ENCODE assay signal across 14 mouse cellular contexts in genomic region chrX:23556271-23556670, GRCm38 (mm10).
DNase-seq lines count a peak whose midpoint lies in the region; ATAC-seq lines count a peak whose summit lies in the region.
"Had no signal": no experiment of that assay in that cellular context is flagged by ENCODE, and none has a peak within 500 bp of the region (broad histone marks: within the 10 kb centered on the region; RNA-seq: fewer than 3 reads in every experiment).

No protein-coding gene starts in this region.

- peak; percentile 68 for DNase-seq in embryonic facial prominence, embryonic 14.5 days (ENCODE audit: low spot score)
- no peak for DNase-seq in embryonic facial prominence, embryonic 10.5 days (ENCODE audit: low spot score)
- DNase-seq in midbrain, embryonic 14.5 days: peak; percentile 1
- peak; percentile 42 for DNase-seq in heart, postnatal 4 days
- DNase-seq in midbrain, embryonic 10.5 days (ENCODE audit: low spot score): no peak
- no peak for DNase-seq in liver, embryonic 11.5 days (ENCODE audit: low spot score)
- DNase-seq: B cell, adult 2 months had no signal

- no peak overlapping the region for H3K9ac ChIP-seq in embryonic facial prominence, embryonic 14.5 days (ENCODE audit: low read depth, low read length)
- H3K9ac ChIP-seq in midbrain, embryonic 14.5 days (replicated peaks; ENCODE audit: low read length): no peak overlapping the region
- no peak overlapping the region for H3K9ac ChIP-seq in midbrain, embryonic 13.5 days (replicated peaks)
- no peak overlapping the region for H3K9ac ChIP-seq in liver, embryonic 11.5 days (ENCODE audit: low read depth, low read length)
- H3K9ac ChIP-seq: heart, embryonic 13.5 days; liver, embryonic 12.5 days had no signal

- no peaks in the 10 kb centered on the region for H3K9me3 ChIP-seq in embryonic facial prominence, embryonic 14.5 days (ENCODE audit: control insufficient read depth, low read length)
- H3K9me3 ChIP-seq in embryonic facial prominence, embryonic 10.5 days: no peaks in the 10 kb centered on the region
- no peaks in the 10 kb centered on the region for H3K9me3 ChIP-seq in midbrain, embryonic 14.5 days (ENCODE audit: control insufficient read depth, low read length)
- no peaks in the 10 kb centered on the region for H3K9me3 ChIP-seq in midbrain, embryonic 13.5 days
- peaks cover 4% of the 10 kb centered on the region; the same call in 1 of the 2 replicates for H3K9me3 ChIP-seq in midbrain, embryonic 10.5 days (replicated peaks)
- no peaks in the 10 kb centered on the region for H3K9me3 ChIP-seq in liver, embryonic 11.5 days (ENCODE audit: control insufficient read depth, low read length)
- H3K9me3 ChIP-seq: forebrain, embryonic 10.5 days; heart, embryonic 13.5 days; liver, embryonic 12.5 days had no signal

- H3K27ac ChIP-seq in embryonic facial prominence, embryonic 14.5 days (replicated peaks; ENCODE audit: low read depth, low read length): peak overlapping the region; percentile 52
- H3K27ac ChIP-seq in embryonic facial prominence, embryonic 10.5 days (replicated peaks): no peak overlapping the region
- no peak overlapping the region for H3K27ac ChIP-seq in midbrain, embryonic 14.5 days (replicated peaks; ENCODE audit: low read depth, low read length)
- H3K27ac ChIP-seq in midbrain, embryonic 13.5 days: no peak overlapping the region
- no peak overlapping the region for H3K27ac ChIP-seq in midbrain, embryonic 10.5 days (replicated peaks)
- H3K27ac ChIP-seq in liver, embryonic 11.5 days (ENCODE audit: low read depth, low read length): no peak overlapping the region
- H3K27ac ChIP-seq: forebrain, embryonic 10.5 days; heart, embryonic 13.5 days; liver, embryonic 12.5 days had no signal

- no peak overlapping the region for H3K4me2 ChIP-seq in embryonic facial prominence, embryonic 14.5 days (ENCODE audit: low read depth, low read length)
- H3K4me2 ChIP-seq in midbrain, embryonic 14.5 days (ENCODE audit: low read length): no peak overlapping the region
- H3K4me2 ChIP-seq in midbrain, embryonic 13.5 days (replicated peaks): no peak overlapping the region
- no peak overlapping the region for H3K4me2 ChIP-seq in liver, embryonic 11.5 days
- H3K4me2 ChIP-seq: heart, embryonic 13.5 days; liver, embryonic 12.5 days; midbrain, embryonic 11.5 days had no signal

- 38% methylated on average over 1 of the region's 1 CpGs for WGBS in embryonic facial prominence, embryonic 14.5 days
- WGBS in embryonic facial prominence, embryonic 10.5 days: 56% methylated on average over 1 of the region's 1 CpGs
- WGBS in midbrain, embryonic 14.5 days: 33% methylated on average over 1 of the region's 1 CpGs
- 67% methylated on average over 1 of the region's 1 CpGs for WGBS in midbrain, embryonic 13.5 days
- 71% methylated on average over 1 of the region's 1 CpGs for WGBS in midbrain, embryonic 10.5 days
- WGBS in liver, embryonic 11.5 days: 38% methylated on average over 1 of the region's 1 CpGs

- peak; percentile 80; the same call in 1 of the 2 replicates for ATAC-seq in embryonic facial prominence, embryonic 14.5 days (ENCODE audit: low read depth)
- ATAC-seq in midbrain, embryonic 14.5 days (ENCODE audit: low FRiP score, low TSS enrichment): no peak
- no peak for ATAC-seq in midbrain, embryonic 13.5 days
- no peak for ATAC-seq in erythroid progenitor cell, adult 5-6 weeks (replicated peaks; ENCODE audit: low FRiP score, poor library complexity, severe bottlenecking)
- no peak for ATAC-seq in liver, embryonic 11.5 days (replicated peaks; ENCODE audit: low FRiP score)
- ATAC-seq: liver, embryonic 12.5 days; Patski had no signal

- H3K4me3 ChIP-seq in embryonic facial prominence, embryonic 14.5 days (ENCODE audit: low read depth, low read length): no peak overlapping the region
- H3K4me3 ChIP-seq in embryonic facial prominence, embryonic 10.5 days: no peak overlapping the region
- no peak overlapping the region for H3K4me3 ChIP-seq in midbrain, embryonic 14.5 days (replicated peaks; ENCODE audit: low read depth, low read length)
- no peak overlapping the region for H3K4me3 ChIP-seq in midbrain, embryonic 13.5 days (replicated peaks)
- H3K4me3 ChIP-seq in midbrain, embryonic 10.5 days: no peak overlapping the region
- no peak overlapping the region for H3K4me3 ChIP-seq in liver, embryonic 11.5 days (ENCODE audit: low read depth, low read length)
- H3K4me3 ChIP-seq: forebrain, embryonic 10.5 days; heart, embryonic 13.5 days; liver, embryonic 12.5 days had no signal

- no peaks in the 10 kb centered on the region for H3K4me1 ChIP-seq in embryonic facial prominence, embryonic 14.5 days (ENCODE audit: control insufficient read depth, insufficient read depth, low read length)
- H3K4me1 ChIP-seq in embryonic facial prominence, embryonic 10.5 days: no peaks in the 10 kb centered on the region
- H3K4me1 ChIP-seq in midbrain, embryonic 14.5 days (ENCODE audit: control insufficient read depth, insufficient read depth, low read length): no peaks in the 10 kb centered on the region
- no peaks in the 10 kb centered on the region for H3K4me1 ChIP-seq in midbrain, embryonic 13.5 days (replicated peaks)
- H3K4me1 ChIP-seq in midbrain, embryonic 10.5 days: no peaks in the 10 kb centered on the region
- no peaks in the 10 kb centered on the region for H3K4me1 ChIP-seq in liver, embryonic 11.5 days (replicated peaks; ENCODE audit: control insufficient read depth, insufficient read depth, low read length)
- H3K4me1 ChIP-seq: forebrain, embryonic 10.5 days; heart, embryonic 13.5 days; liver, embryonic 12.5 days had no signal

- H3K27me3 ChIP-seq in embryonic facial prominence, embryonic 14.5 days (replicated peaks; ENCODE audit: control insufficient read depth, insufficient read depth, low read length): no peaks in the 10 kb centered on the region
- H3K27me3 ChIP-seq in embryonic facial prominence, embryonic 10.5 days (replicated peaks; ENCODE audit: low read depth, poor library complexity, severe bottlenecking): no peaks in the 10 kb centered on the region
- no peaks in the 10 kb centered on the region for H3K27me3 ChIP-seq in midbrain, embryonic 14.5 days (ENCODE audit: control insufficient read depth, insufficient read depth, low read length)
- no peaks in the 10 kb centered on the region for H3K27me3 ChIP-seq in midbrain, embryonic 13.5 days
- H3K27me3 ChIP-seq in midbrain, embryonic 10.5 days (ENCODE audit: low read depth, poor library complexity, severe bottlenecking): no peaks in the 10 kb centered on the region
- H3K27me3 ChIP-seq in liver, embryonic 11.5 days (replicated peaks; ENCODE audit: control insufficient read depth, insufficient read depth, low read length): no peaks in the 10 kb centered on the region
- H3K27me3 ChIP-seq: heart, embryonic 13.5 days; liver, embryonic 12.5 days had no signal

- no peaks in the 10 kb centered on the region for H3K36me3 ChIP-seq in embryonic facial prominence, embryonic 14.5 days (ENCODE audit: control insufficient read depth, insufficient read depth, low read length)
- H3K36me3 ChIP-seq in embryonic facial prominence, embryonic 10.5 days (replicated peaks): no peaks in the 10 kb centered on the region
- H3K36me3 ChIP-seq in midbrain, embryonic 14.5 days (ENCODE audit: control insufficient read depth, insufficient read depth, low read length): no peaks in the 10 kb centered on the region
- no peaks in the 10 kb centered on the region for H3K36me3 ChIP-seq in midbrain, embryonic 13.5 days
- no peaks in the 10 kb centered on the region for H3K36me3 ChIP-seq in midbrain, embryonic 10.5 days
- H3K36me3 ChIP-seq in liver, embryonic 11.5 days (ENCODE audit: control insufficient read depth, insufficient read depth, low read length): no peaks in the 10 kb centered on the region
- H3K36me3 ChIP-seq: forebrain, embryonic 10.5 days; heart, embryonic 13.5 days; liver, embryonic 12.5 days had no signal

Comparison
In these comparisons a context has a peak if more than half of its experiments do, and no peak if none do; other contexts are left out.
1. DNase-seq: peak in embryonic facial prominence, embryonic 14.5 days (single experiment), midbrain, embryonic 14.5 days (single experiment) and heart, postnatal 4 days (single experiment); none in embryonic facial prominence, embryonic 10.5 days (single experiment), midbrain, embryonic 10.5 days (single experiment) and liver, embryonic 11.5 days (single experiment).